Mouse (Mus musculus) intestine, embryonic 16.5 days (tissue): ENCODE results near the gene Fundc1. TPM values are rescaled to one million over a fixed set of nuclear protein-coding genes. Genes with fewer than 3 reads are reported as not detected.
"Not testable (repeated sequence)": the region's sequence is repeated elsewhere in the genome, so short reads cannot be mapped to it uniquely, and the experiment has no call there.

Source experiments
- ATAC-seq: fragments of 200-750 bp; cut with Nextera tagmentation; 2 replicates; pipeline ENCODE4 v1.8.0; 2017; ENCODE audit warnings: moderate TSS enrichment, moderate library complexity
- H3K27ac ChIP-seq: fragments of 300-500 bp; sonication (generic); 2 replicates; pipeline ENCODE4 v1.5.1; 2014; ENCODE audit warnings: mild to moderate bottlenecking, low read length
- H3K27me3 ChIP-seq: fragments of 300-500 bp; sonication (generic); replicated peaks from 2 replicates; pipeline ENCODE4 v1.6.1; 2014; ENCODE audit warnings: low read length, control low read depth, mixed read lengths; ENCODE audit not compliant: control insufficient read depth, insufficient read depth
- H3K36me3 ChIP-seq: fragments of 300-500 bp; sonication (generic); 2 replicates; pipeline ENCODE4 v1.6.1; 2014; ENCODE audit warnings: low read length, control low read depth; ENCODE audit not compliant: control insufficient read depth, insufficient read depth
- H3K4me1 ChIP-seq: fragments of 300-500 bp; sonication (generic); 2 replicates; pipeline ENCODE4 v1.6.1; 2014; ENCODE audit warnings: low read length, control low read depth, mixed read lengths; ENCODE audit not compliant: control insufficient read depth, insufficient read depth
- H3K4me2 ChIP-seq: fragments of 300-500 bp; sonication (generic); 2 replicates; pipeline ENCODE4 v1.6.1; 2014; ENCODE audit warnings: low read depth, low read length, control low read depth
- H3K4me3 ChIP-seq: fragments of 300-500 bp; sonication (generic); 2 replicates; pipeline ENCODE4 v1.5.1; 2014; ENCODE audit warnings: mild to moderate bottlenecking, low read length
- H3K9ac ChIP-seq: fragments of 300-500 bp; sonication (generic); 2 replicates; pipeline ENCODE4 v1.6.1; 2014; ENCODE audit warnings: low read depth, low read length
- H3K9me3 ChIP-seq: fragments of 300-500 bp; sonication (generic); 2 replicates; pipeline ENCODE4 v1.6.1; 2016; ENCODE audit warnings: low read length, control low read depth; ENCODE audit not compliant: control insufficient read depth
- WGBS: fragments of 180-500 bp; shearing (Covaris S2); extraction: QIAGEN DNeasy Blood & Tissue Kit; methylation state at CpG from one replicate; pipeline ENCODE4 v1.1.7; 2014; 5-methylcytosine and 5-hydroxymethylcytosine counted together
- polyA plus RNA-seq: library from polyadenylated mRNA; unstranded; fragments of >200 nt; fragmentation: Nextera tagmentation; extraction: Ambion mirVana; gene quantifications from 2 replicates; pipeline ENCODE4 v1.2.1, GENCODE M21; 2015

Gene Fundc1
- polyA plus RNA-seq, 1 experiment from 2014 or later, result 44.5 TPM

GRCm38 (mm10) chrX:17558746-17559145 is 13.4 kb downstream of the Fundc1 start:
- ATAC-seq, result no peak
- H3K27ac ChIP-seq, result no peak overlapping the region
- no peak overlapping the region for H3K4me3 ChIP-seq
- H3K9ac ChIP-seq, result no peak overlapping the region
- H3K36me3 ChIP-seq, result no peaks in the 10 kb centered on the region
- no peaks in the 10 kb centered on the region for H3K27me3 ChIP-seq
- no peak overlapping the region for H3K4me2 ChIP-seq
- 56% methylated on average over 4 of the region's 4 CpGs for WGBS
- no peaks in the 10 kb centered on the region for H3K9me3 ChIP-seq
- H3K4me1 ChIP-seq, result no peaks in the 10 kb centered on the region

GRCm38 (mm10) chrX:17554488-17554887 is 17.6 kb downstream of the Fundc1 start:
- Histone ChIP-seq H3K4me1 (no peaks in the 10 kb centered on the region), H3K9ac (no peak overlapping the region), H3K27ac (no peak overlapping the region), H3K36me3 (no peaks in the 10 kb centered on the region), H3K9me3 (no peaks in the 10 kb centered on the region), H3K27me3 (no peaks in the 10 kb centered on the region), H3K4me3 (no peak overlapping the region), H3K4me2 (no peak overlapping the region)
- no peak for ATAC-seq
- 88% methylated on average over 4 of the region's 4 CpGs for WGBS

- not testable (repeated sequence) for H3K4me2 ChIP-seq, H3K9me3 ChIP-seq, H3K9ac ChIP-seq, H3K36me3 ChIP-seq, H3K4me1 ChIP-seq, ATAC-seq, H3K4me3 ChIP-seq, H3K27me3 ChIP-seq, H3K27ac ChIP-seq
Measured at GRCm38 (mm10) chrX:17551586-17551985, 20.5 kb downstream of the Fundc1 start.

- Histone ChIP-seq H3K4me2 (no peak overlapping the region), H3K9me3 (no peaks in the 10 kb centered on the region), H3K27me3 (no peaks in the 10 kb centered on the region), H3K27ac (no peak overlapping the region), H3K9ac (no peak overlapping the region), H3K36me3 (no peaks in the 10 kb centered on the region), H3K4me1 (no peaks in the 10 kb centered on the region), H3K4me3 (no peak overlapping the region)
- ATAC-seq, result no peak
- 23% methylated on average over 6 of the region's 6 CpGs for WGBS
Measured at GRCm38 (mm10) chrX:17547143-17547806, 24.9 kb downstream of the Fundc1 start.

- Histone ChIP-seq H3K4me3 (no peak overlapping the region), H3K4me1 (no peaks in the 10 kb centered on the region), H3K4me2 (no peak overlapping the region), H3K27ac (no peak overlapping the region), H3K36me3 (no peaks in the 10 kb centered on the region), H3K27me3 (no peaks in the 10 kb centered on the region), H3K9me3 (no peaks in the 10 kb centered on the region), H3K9ac (no peak overlapping the region)
- ATAC-seq, result no peak
- WGBS, result 46% methylated on average over 2 of the region's 2 CpGs
Measured at GRCm38 (mm10) chrX:17544860-17545492, 27.1 kb downstream of the Fundc1 start.

GRCm38 (mm10) chrX:17537701-17538100 is 34.4 kb downstream of the Fundc1 start:
- H3K9me3 ChIP-seq, result no peaks in the 10 kb centered on the region
- no peak for ATAC-seq

GRCm38 (mm10) chrX:17527008-17527407 is 45.1 kb downstream of the Fundc1 start:
- Histone ChIP-seq H3K4me2 (no peak overlapping the region), H3K4me3 (no peak overlapping the region), H3K27me3 (no peaks in the 10 kb centered on the region), H3K9me3 (no peaks in the 10 kb centered on the region), H3K27ac (no peak overlapping the region), H3K4me1 (no peaks in the 10 kb centered on the region), H3K36me3 (no peaks in the 10 kb centered on the region), H3K9ac (no peak overlapping the region)
- WGBS, result 80% methylated on average over 2 of the region's 2 CpGs
- ATAC-seq, result no peak

More at GRCm38 (mm10) chrX:17537701-17538100, 34.4 kb downstream of the Fundc1 start:
- Histone ChIP-seq H3K36me3 (no peaks in the 10 kb centered on the region), H3K9ac (no peak overlapping the region), H3K4me2 (no peak overlapping the region), H3K4me3 (no peak overlapping the region), H3K4me1 (no peaks in the 10 kb centered on the region), H3K27me3 (no peaks in the 10 kb centered on the region), H3K27ac (no peak overlapping the region)
- WGBS, result 81% methylated on average over 4 of the region's 4 CpGs

- H3K4me1 ChIP-seq, result no peaks in the 10 kb centered on the region
- H3K36me3 ChIP-seq, result no peaks in the 10 kb centered on the region
- H3K27ac ChIP-seq, result no peak overlapping the region
- H3K4me2 ChIP-seq, result no peak overlapping the region
- no peaks in the 10 kb centered on the region for H3K9me3 ChIP-seq
- no peak overlapping the region for H3K9ac ChIP-seq
- no peak overlapping the region for H3K4me3 ChIP-seq
- H3K27me3 ChIP-seq, result no peaks in the 10 kb centered on the region
- ATAC-seq, result no peak
- 24% methylated on average over 3 of the region's 3 CpGs for WGBS
Measured at GRCm38 (mm10) chrX:17521221-17521716, 50.9 kb downstream of the Fundc1 start.

GRCm38 (mm10) chrX:17520086-17520485 is 52.0 kb downstream of the Fundc1 start:
- no peak for ATAC-seq
- Histone ChIP-seq H3K9me3 (no peaks in the 10 kb centered on the region), H3K4me2 (no peak overlapping the region), H3K36me3 (no peaks in the 10 kb centered on the region), H3K9ac (no peak overlapping the region), H3K4me1 (no peaks in the 10 kb centered on the region), H3K27ac (no peak overlapping the region), H3K27me3 (no peaks in the 10 kb centered on the region), H3K4me3 (no peak overlapping the region)
